Mouse (Mus musculus) adrenal gland, postnatal 36 days (tissue): ENCODE results near the gene Sh3pxd2a. TPM values are rescaled to one million over a fixed set of nuclear protein-coding genes. Genes with fewer than 3 reads are reported as not detected.
A peak's percentile ranks its signal among the peaks of the same experiment; 100 is the strongest.

ENCODE experiments used
- DNase-seq, 2 experiments: peaks; one replicate each; pipeline ENCODE4 v3.0.0; 2021; ENCODE audit warnings: mixed read lengths in 1 of 2
- total RNA-seq, 2 experiments: library from RNA; stranded (reverse); gene quantifications; 2 replicates each; pipeline ENCODE4 v1.2.3; 2021

The Sh3pxd2a gene
- total RNA-seq, 2 experiments from 2014 or later = 46.5 to 65.9 TPM

DNA sequence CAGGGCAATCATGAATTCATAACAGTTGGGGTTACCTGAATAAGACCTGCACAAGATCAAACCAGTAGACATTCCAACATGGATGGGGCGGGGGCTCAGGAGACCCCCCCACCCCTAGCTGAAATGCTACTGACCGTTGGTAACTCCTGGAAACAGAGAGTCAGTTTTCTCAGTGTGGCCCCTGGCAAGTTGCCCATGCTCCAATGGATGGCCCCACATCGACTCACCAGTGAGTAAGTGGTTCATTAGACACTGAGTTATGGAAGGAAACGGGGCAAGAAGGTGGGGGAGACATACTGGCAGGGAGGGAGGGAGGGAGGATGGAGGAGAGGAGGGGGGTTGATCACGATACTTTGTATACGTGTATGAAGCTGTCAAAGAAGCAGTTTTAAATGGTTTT lies 8.2 kb downstream of the Sh3pxd2a start:
- DNase-seq = no peak

- DNase-seq = no peak
These were observed 9.0 kb downstream of the Sh3pxd2a start for GRCm38 (mm10) chr19:47455001-47455755.

- DNase-seq = no peak
These were observed 9.8 kb downstream of the Sh3pxd2a start for GRCm38 (mm10) chr19:47454167-47455000.

DNA sequence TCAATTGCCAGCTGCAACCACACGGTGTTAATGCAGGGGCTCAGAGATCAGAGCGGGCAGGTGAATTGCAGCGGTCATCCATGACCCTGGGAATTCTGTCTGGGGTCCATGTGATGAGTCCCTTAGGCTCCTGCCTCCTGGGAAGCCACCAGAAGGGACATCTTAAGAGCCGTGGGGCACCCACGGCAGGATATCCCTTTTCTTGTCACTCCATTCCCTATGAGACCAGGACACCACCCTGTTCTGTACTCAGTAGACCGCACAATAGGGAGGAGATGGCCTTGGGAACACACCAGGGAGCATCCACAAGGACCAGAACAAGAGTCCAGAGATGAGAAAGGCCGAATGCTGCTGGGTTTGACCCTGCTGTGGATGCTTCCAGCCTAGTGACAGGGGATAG lies 10.8 kb downstream of the Sh3pxd2a start:
- DNase-seq = no peak

DNA sequence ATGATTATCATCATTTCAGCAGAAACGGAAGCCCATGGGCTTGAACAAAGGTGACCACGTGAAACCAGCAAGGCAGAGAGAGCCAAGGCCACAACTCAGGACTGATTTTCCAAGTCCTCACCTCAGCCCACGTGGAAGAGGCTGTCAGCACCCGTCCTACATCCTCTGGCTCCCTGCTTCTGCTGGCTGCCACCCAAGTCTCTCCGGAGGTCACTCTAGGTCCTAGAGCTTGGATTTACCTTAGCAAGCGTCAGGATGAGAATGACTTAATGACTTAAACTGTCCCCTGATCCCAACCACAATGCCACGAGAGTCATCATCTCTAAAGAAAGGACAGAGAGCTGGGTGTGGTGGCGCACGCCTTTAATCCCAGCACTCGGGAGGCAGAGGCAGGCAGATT lies 11.5 kb downstream of the Sh3pxd2a start:
- peak; percentile 43 to 51 for DNase-seq

- peak in 1 of 2 experiments; percentile 43 for DNase-seq
These were observed 12.0 kb downstream of the Sh3pxd2a start for GRCm38 (mm10) chr19:47452211-47452610.

GRCm38 (mm10) chr19:47451476-47452113 lies 12.6 kb downstream of the Sh3pxd2a start:
- no peak for DNase-seq

- DNase-seq = no peak
These were observed 13.7 kb downstream of the Sh3pxd2a start for GRCm38 (mm10) chr19:47450261-47451137.

DNA sequence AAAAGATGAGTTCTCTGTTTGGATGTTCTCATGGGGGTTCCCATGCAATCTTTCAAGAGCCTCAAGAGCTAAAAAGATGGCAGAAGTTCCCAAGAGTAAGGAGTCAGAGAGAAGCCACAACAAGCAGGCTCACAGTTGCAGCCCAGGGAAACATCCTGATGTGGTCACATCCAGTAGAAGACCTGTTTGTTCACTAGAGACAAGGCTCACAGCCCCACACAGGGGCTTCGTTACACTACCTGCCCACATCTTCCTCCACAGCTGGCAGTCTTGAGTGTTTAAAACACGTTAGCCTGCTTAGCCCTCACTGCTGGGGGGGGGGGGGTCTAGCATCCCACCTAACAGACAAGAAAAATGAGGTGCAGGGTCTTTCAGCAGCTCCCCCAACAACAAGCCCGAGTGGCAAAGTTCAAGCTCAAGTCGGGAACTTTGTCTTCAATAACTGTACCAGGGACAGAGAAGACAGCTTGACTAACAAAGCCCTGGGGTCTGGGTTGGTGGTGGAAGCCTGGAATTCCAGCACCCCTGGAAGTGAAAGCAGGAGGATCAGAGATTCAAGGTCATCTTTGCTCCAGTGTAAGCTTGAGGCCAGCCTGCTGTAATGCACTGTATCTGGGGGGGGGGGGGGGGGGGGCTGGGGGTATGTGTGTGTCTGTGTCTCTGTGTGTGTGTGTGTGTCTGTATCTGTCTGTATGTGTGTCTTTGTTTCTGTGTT lies 14.5 kb downstream of the Sh3pxd2a start:
- no peak for DNase-seq

DNA sequence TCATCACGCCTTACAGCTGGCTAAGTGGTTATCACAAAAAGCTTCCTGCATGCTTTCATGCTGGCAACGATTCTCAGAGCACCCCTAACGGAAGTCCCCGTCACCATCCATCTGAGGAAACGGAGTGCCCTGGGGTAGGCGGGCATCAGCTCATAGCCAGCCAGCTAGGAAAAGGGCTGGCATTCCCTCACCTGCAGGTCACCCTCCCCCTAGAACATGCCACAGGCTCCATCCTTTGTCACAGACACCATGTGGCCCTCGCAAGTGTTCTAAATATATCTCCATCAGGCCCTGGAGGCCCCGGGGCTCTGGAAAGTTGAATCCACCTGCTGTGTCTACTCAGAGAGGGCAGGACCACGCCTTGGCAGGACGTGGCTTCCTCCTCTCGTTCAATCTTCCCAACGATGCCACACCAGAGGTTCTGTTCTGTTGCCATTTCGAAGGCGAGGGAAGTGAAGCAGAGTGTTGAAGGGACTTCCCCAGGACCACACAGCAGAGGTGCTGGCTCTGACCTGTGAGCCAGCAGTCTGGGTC lies 15.5 kb downstream of the Sh3pxd2a start:
- no peak for DNase-seq

- peak; percentile 34 to 69 for DNase-seq
These were observed 17.3 kb downstream of the Sh3pxd2a start for GRCm38 (mm10) chr19:47446841-47447365.

DNA sequence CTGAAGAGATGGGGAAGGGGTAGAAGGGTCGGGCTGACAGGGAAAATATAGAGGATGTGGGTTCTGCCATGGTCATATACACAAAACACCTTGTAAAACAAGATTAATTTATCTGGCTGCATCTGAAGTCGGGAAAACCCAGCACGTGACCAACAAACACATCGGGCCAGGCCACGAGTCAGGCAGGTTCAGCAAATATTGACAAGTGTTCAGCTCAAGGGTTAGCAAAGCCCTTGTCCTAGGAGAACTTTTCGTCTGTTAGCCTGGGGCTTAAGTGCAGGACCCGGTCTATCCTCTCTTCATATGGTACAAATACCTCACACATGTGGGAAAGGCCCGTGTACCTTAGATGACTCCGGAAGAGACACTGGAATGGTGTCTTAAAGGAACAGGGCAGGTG lies 18.1 kb downstream of the Sh3pxd2a start:
- DNase-seq = no peak

- no peak for DNase-seq
These were observed 18.5 kb downstream of the Sh3pxd2a start for GRCm38 (mm10) chr19:47445726-47446125.

- DNase-seq = no peak
These were observed 19.7 kb downstream of the Sh3pxd2a start for GRCm38 (mm10) chr19:47444488-47444887.

GRCm38 (mm10) chr19:47442294-47442627 lies 21.9 kb downstream of the Sh3pxd2a start:
- no peak for DNase-seq

DNA sequence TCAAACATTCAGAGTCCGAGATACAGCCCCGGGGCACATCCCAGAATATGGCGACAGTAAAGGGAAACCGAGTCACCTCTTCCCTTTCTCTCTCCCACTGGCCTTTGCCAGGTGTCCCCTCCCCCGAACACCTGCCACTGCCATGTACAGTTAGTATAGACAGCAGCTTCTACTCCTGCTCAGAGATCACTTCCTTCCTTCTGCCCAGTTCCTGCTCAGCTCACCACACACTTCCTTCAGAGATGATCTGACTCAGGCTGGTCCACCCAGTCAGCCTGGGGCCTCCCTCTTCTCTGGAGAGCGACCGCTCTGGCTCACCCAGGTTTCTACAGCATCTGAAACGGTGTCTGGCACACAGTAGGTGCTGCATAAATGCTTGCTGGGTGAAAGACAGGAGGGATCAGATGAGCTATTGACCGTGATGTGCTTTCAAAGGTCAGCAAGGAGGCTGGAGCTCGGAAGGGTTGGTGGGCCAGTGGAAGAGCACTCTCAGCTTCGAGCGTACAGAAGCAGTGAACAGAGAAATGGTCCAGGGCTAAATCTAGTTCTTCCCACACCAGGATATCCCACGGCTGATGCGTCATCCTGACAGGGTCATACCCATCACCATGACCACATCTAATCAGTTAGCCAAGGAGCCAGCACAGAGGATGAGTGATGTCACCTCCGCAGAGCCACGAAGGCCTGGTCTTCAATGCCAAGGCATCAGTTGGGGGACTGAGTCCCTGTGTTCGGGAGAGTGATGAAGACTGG lies 22.5 kb downstream of the Sh3pxd2a start:
- DNase-seq = no peak

GRCm38 (mm10) chr19:47440967-47441366 lies 23.2 kb downstream of the Sh3pxd2a start:
- no peak for DNase-seq

DNA sequence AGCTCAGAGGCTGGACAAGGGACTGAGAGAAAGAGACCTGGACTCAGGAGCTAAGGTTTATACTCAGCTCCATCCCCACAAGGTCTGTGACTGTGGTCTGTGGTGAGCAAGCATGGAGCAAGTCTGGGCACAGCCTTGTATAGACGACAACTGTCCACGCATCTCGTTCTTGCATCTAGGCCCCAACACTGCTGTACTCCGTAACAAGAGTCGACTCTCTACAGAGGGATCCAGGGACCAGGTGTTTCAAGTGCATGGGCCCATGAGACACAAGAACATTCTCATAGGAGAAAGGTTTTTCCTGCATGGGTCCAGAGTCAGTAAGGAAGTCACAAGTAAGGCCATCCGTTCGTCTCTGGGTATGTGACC lies 23.8 kb downstream of the Sh3pxd2a start:
- DNase-seq = no peak

GRCm38 (mm10) chr19:47439726-47440434 lies 24.3 kb downstream of the Sh3pxd2a start:
- no peak for DNase-seq
